Mouse (Mus musculus): Measurements from ENCODE around the gene Ppp1r16b.

DNA sequence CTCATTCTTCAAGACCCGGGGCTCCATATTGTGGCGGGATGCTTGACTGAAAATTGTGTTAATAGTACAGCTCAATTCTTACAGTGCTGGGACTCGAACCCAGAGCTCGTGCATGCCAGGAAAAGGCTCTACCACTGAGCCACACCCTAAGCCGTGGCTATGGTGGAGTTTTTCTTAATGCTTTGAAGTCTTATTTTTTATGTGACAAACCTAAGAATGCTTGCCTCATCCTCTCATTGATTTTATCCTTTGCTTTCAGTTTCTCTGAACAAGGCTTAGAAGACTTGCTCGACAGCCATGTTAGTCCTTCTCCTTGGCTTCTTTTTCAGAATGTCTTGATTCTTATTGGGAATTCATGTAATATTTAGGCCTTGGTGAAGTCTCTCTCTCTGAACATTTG, 40.3 kb downstream of the Ppp1r16b start:
- TF ChIP-seq CTCF (IDR thresholded peaks at IDR 0.05; ENCODE audit: insufficient read depth, low read depth, low read length): no peak
- TF ChIP-seq POLR2A (IDR thresholded peaks at IDR 0.05; ENCODE audit: insufficient read depth, low read depth, low read length): no peak

Measured in olfactory bulb, adult 2 months (tissue).